Mouse (Mus musculus) MEL (cell line): ENCODE measurements around the gene Itpk1. TPM values are rescaled to one million over a fixed set of nuclear protein-coding genes. Genes with fewer than 3 reads are reported as not detected.

Experiments
- DNase-seq: peaks from one replicate; pipeline ENCODE4 v3.0.0; 2011; ENCODE audit warnings: low read depth, low spot score
- H3K27ac ChIP-seq: 2 replicates; pipeline ENCODE4 v1.5.1; 2012; ENCODE audit warnings: low read depth, mild to moderate bottlenecking, control low read depth, low read length, moderate library complexity; ENCODE audit not compliant: control insufficient read depth
- H3K27me3 ChIP-seq, 2 experiments: fragments of 150-350 bp in 1 of 2; sonication (generic) in 1 of 2; 2 replicates each; pipeline ENCODE4 v1.6.1; 2012; ENCODE audit warnings: low read length in 2 of 2, mild to moderate bottlenecking in 2 of 2, improper control_type of control experiment in 1 of 2, moderate library complexity in 1 of 2; ENCODE audit not compliant: insufficient read depth in 2 of 2, control insufficient read depth in 1 of 2
- H3K36me3 ChIP-seq, 2 experiments: 2 replicates each; pipeline ENCODE4 v1.6.1; 2012 to 2014; ENCODE audit warnings: low read length in 2 of 2, improper control_type of control experiment in 1 of 2, inconsistent platforms in 1 of 2, mild to moderate bottlenecking in 1 of 2; ENCODE audit not compliant: insufficient read depth in 2 of 2, control insufficient read depth in 1 of 2
- H3K4me1 ChIP-seq, 2 experiments: fragments of 150-350 bp in 1 of 2; sonication (generic) in 1 of 2; 2 replicates each; pipeline ENCODE4 v1.6.1; 2012; ENCODE audit warnings: low read length in 2 of 2, improper control_type of control experiment in 1 of 2, mild to moderate bottlenecking in 1 of 2; ENCODE audit not compliant: insufficient read depth in 2 of 2, control insufficient read depth in 1 of 2
- H3K4me3 ChIP-seq, 2 experiments: fragments of 150-350 bp in 1 of 2; sonication (generic) in 1 of 2; 2 replicates each; pipeline ENCODE4 v1.5.1; 2012; ENCODE audit warnings: low read depth in 2 of 2, low read length in 2 of 2, mild to moderate bottlenecking in 2 of 2, moderate library complexity in 2 of 2, control low read depth in 1 of 2, improper control_type of control experiment in 1 of 2; ENCODE audit not compliant: control insufficient read depth in 1 of 2, insufficient read depth in 1 of 2
- H3K79me2 ChIP-seq: 2 replicates; pipeline ENCODE4 v1.6.1; 2012; ENCODE audit warnings: mild to moderate bottlenecking, low read length, moderate library complexity; ENCODE audit not compliant: control insufficient read depth, poor library complexity, insufficient read depth
- H3K9ac ChIP-seq: 2 replicates; pipeline ENCODE4 v1.6.1; 2012; ENCODE audit warnings: low read depth, mild to moderate bottlenecking, control low read depth, low read length, moderate library complexity; ENCODE audit not compliant: control insufficient read depth, poor library complexity, severe bottlenecking
- H3K9me3 ChIP-seq: fragments of 150-350 bp; sonication (generic); replicated peaks from 2 replicates; pipeline ENCODE4 v1.6.1; 2012; ENCODE audit warnings: mild to moderate bottlenecking, low read length, improper control_type of control experiment, moderate library complexity; ENCODE audit not compliant: insufficient read depth
- BHLHE40 ChIP-seq: IDR thresholded peaks from 2 replicates; pipeline ENCODE4 v1.6.1; 2012; ENCODE audit warnings: low read depth, mild to moderate bottlenecking, inconsistent platforms, low read length, improper control_type of control experiment, borderline replicate concordance
- E2F4 ChIP-seq: IDR thresholded peaks from 2 replicates; pipeline ENCODE4 v1.6.1; 2011; ENCODE audit warnings: low read depth, low read length, improper control_type of control experiment, borderline replicate concordance
- JUND ChIP-seq: IDR thresholded peaks from 2 replicates; pipeline ENCODE4 v1.6.1; 2011; ENCODE audit warnings: low read depth, mild to moderate bottlenecking, improper control_type of control experiment, low read length
- KAT2A ChIP-seq: conservative IDR thresholded peaks from 2 replicates; pipeline ENCODE4 v1.6.1; 2012; ENCODE audit warnings: low read depth, low read length, improper control_type of control experiment, inconsistent platforms
- MAX ChIP-seq: IDR thresholded peaks from 2 replicates; pipeline ENCODE4 v1.6.1; 2011; ENCODE audit warnings: low read length, improper control_type of control experiment
- MEF2A ChIP-seq: IDR thresholded peaks from 2 replicates; pipeline ENCODE4 v1.6.1; 2014; ENCODE audit warnings: low read depth, mild to moderate bottlenecking, inconsistent platforms, low read length, improper control_type of control experiment; ENCODE audit not compliant: poor library complexity, insufficient replicate concordance, severe bottlenecking; ENCODE audit errors: extremely low read depth
- NRF1 ChIP-seq: IDR thresholded peaks from 2 replicates; pipeline ENCODE4 v1.6.1; 2014; ENCODE audit warnings: low read depth, mild to moderate bottlenecking, inconsistent platforms, low read length, improper control_type of control experiment, moderate library complexity; ENCODE audit not compliant: poor library complexity, insufficient read depth, severe bottlenecking
- POLR2A ChIP-seq, 2 experiments: IDR thresholded peaks; 2 replicates each; pipeline ENCODE4 v1.6.1; 2011 to 2012; ENCODE audit warnings: low read length in 2 of 2, mild to moderate bottlenecking in 2 of 2, control low read depth in 1 of 2, improper control_type of control experiment in 1 of 2, low read depth in 1 of 2, moderate library complexity in 1 of 2; ENCODE audit not compliant: control insufficient read depth in 1 of 2, insufficient read depth in 1 of 2, poor library complexity in 1 of 2
- POLR2AphosphoS2 ChIP-seq: IDR thresholded peaks from 2 replicates; pipeline ENCODE4 v1.6.1; 2011; ENCODE audit warnings: low read length, improper control_type of control experiment
- RCOR1 ChIP-seq: IDR thresholded peaks from 2 replicates; pipeline ENCODE4 v1.6.1; 2012; ENCODE audit warnings: low read depth, mild to moderate bottlenecking, inconsistent platforms, low read length, improper control_type of control experiment
- SIN3A ChIP-seq: IDR thresholded peaks from 2 replicates; pipeline ENCODE4 v1.6.1; 2012; ENCODE audit warnings: low read length, improper control_type of control experiment, inconsistent platforms
- TBP ChIP-seq: IDR thresholded peaks from 2 replicates; pipeline ENCODE4 v1.8.0; 2011; ENCODE audit warnings: low read depth, low read length, improper control_type of control experiment
- TCF12 ChIP-seq: IDR thresholded peaks from 2 replicates; pipeline ENCODE4 v1.6.1; 2014; ENCODE audit warnings: low read depth, mild to moderate bottlenecking, inconsistent platforms, low read length, improper control_type of control experiment, moderate library complexity
- USF1 ChIP-seq: IDR thresholded peaks from 2 replicates; pipeline ENCODE4 v1.6.1; 2014; ENCODE audit warnings: low read depth, mild to moderate bottlenecking, inconsistent platforms, low read length, improper control_type of control experiment, moderate library complexity
- ZMIZ1 ChIP-seq: IDR thresholded peaks from 2 replicates; pipeline ENCODE4 v1.6.1; 2012; ENCODE audit warnings: low read depth, mild to moderate bottlenecking, inconsistent platforms, low read length, improper control_type of control experiment, moderate library complexity
- polyA plus RNA-seq, 2 experiments: library from polyadenylated mRNA; stranded (reverse) in 1 of 2; unstranded in 1 of 2; fragments of >175 nt in 1 of 2; fragments of >200 nt in 1 of 2; gene quantifications; 2 replicates each; pipeline versions ENCODE4 v1.2.1 to v1.2.4; 2012; ENCODE audit warnings: low replicate concordance in 2 of 2, low read depth in 1 of 2; ENCODE audit not compliant: insufficient read length in 2 of 2, insufficient read depth in 1 of 2, missing spikeins in 1 of 2
- total RNA-seq: library from RNA; depleted of rRNA; stranded (reverse); fragments of 300-350 nt; gene quantifications from 2 replicates; pipeline ENCODE4 v1.2.3, GENCODE M21; 2012

Gene Itpk1
- total and polyA plus RNA-seq, 3 experiments = 12.0 to 25.7 TPM; not detected in 1

- H3K36me3 ChIP-seq = no peaks in the 10 kb centered on the region; a peak in 1 of 4 replicates
- H3K27ac ChIP-seq = no peak overlapping the region
- no peak for DNase-seq
- no peaks in the 10 kb centered on the region for H3K27me3 ChIP-seq
- TF ChIP-seq MEF2A (no peak), E2F4 (no peak), POLR2A (IDR thresholded peaks at IDR 0.05; ENCODE audit: control insufficient read depth in 1 of 2, insufficient read depth in 1 of 2, low read depth in 1 of 2, low read length in 2 of 2, poor library complexity in 1 of 2) (no peak), TCF12 (no peak), ZMIZ1 (no peak), POLR2AphosphoS2 (no peak), MAX (no peak), NRF1 (no peak), RCOR1 (no peak), SIN3A (no peak), KAT2A (no peak)
- H3K4me3 ChIP-seq = no peak overlapping the region
- H3K9ac ChIP-seq = no peak overlapping the region
- H3K4me1 ChIP-seq = no peaks in the 10 kb centered on the region; a peak in 1 of 4 replicates
- H3K9me3 ChIP-seq = no peaks in the 10 kb centered on the region
- no peaks in the 10 kb centered on the region for H3K79me2 ChIP-seq
Measured at GRCm38 (mm10) chr12:102713153-102713865, 8.6 kb upstream of the Itpk1 start.

GRCm38 (mm10) chr12:102710851-102711375 is 6.2 kb upstream of the Itpk1 start:
- no peak for TF ChIP-seq USF1
- no peak for TF ChIP-seq BHLHE40
- TF ChIP-seq TBP = 0 out of 2 replicates have a peak, but pooled peaks have one; percentile 11
- no peak for TF ChIP-seq JUND
- H3K27me3 ChIP-seq = no peaks in the 10 kb centered on the region
- no peak overlapping the region for H3K27ac ChIP-seq

More at GRCm38 (mm10) chr12:102710851-102711375, 6.2 kb upstream of the Itpk1 start:
- peaks cover 7 to 11% of the 10 kb centered on the region in 2 experiments for H3K4me1 ChIP-seq
- H3K9me3 ChIP-seq = no peaks in the 10 kb centered on the region
- no peaks in the 10 kb centered on the region for H3K79me2 ChIP-seq
- no peak for DNase-seq
- peaks cover 0 to 5% of the 10 kb centered on the region in 2 experiments; a peak in 2 of 4 replicates for H3K36me3 ChIP-seq
- no peak overlapping the region for H3K4me3 ChIP-seq
- no peak overlapping the region for H3K9ac ChIP-seq
